Mouse (Mus musculus) midbrain, embryonic 11.5 days (tissue): ENCODE data around the gene Hyal1. TPM values are rescaled to one million over a fixed set of nuclear protein-coding genes. Genes with fewer than 3 reads are reported as not detected.
A peak's percentile ranks its signal among the peaks of the same experiment; 100 is the strongest.

Source experiments
- ATAC-seq: fragments of 200-750 bp; cut with Nextera tagmentation; 2 replicates; pipeline ENCODE4 v1.8.0; 2017; ENCODE audit warnings: moderate TSS enrichment, moderate library complexity; ENCODE audit not compliant: low FRiP score
- DNase-seq: peaks from one replicate; pipeline ENCODE4 v3.0.0; 2015; ENCODE audit warnings: low spot score; ENCODE audit errors: missing footprints
- H3K27ac ChIP-seq: fragments of 300-500 bp; sonication (generic); 2 replicates; pipeline ENCODE4 v1.5.1; 2014; ENCODE audit warnings: low read depth, low read length
- H3K27me3 ChIP-seq: fragments of 300-500 bp; sonication (generic); 2 replicates; pipeline ENCODE4 v1.6.1; 2014; ENCODE audit warnings: mild to moderate bottlenecking, low read length, moderate library complexity, mixed read lengths; ENCODE audit not compliant: control insufficient read depth, insufficient read depth
- H3K36me3 ChIP-seq: fragments of 300-500 bp; sonication (generic); 2 replicates; pipeline ENCODE4 v1.6.1; 2014; ENCODE audit warnings: mild to moderate bottlenecking, low read length, moderate library complexity, mixed read lengths; ENCODE audit not compliant: control insufficient read depth, insufficient read depth
- H3K4me1 ChIP-seq: fragments of 300-500 bp; sonication (generic); 2 replicates; pipeline ENCODE4 v1.6.1; 2014; ENCODE audit warnings: low read length; ENCODE audit not compliant: control insufficient read depth, insufficient read depth
- H3K4me2 ChIP-seq: fragments of 300-500 bp; sonication (generic); 2 replicates; pipeline ENCODE4 v1.6.1; 2014; ENCODE audit warnings: mild to moderate bottlenecking, moderate library complexity
- H3K4me3 ChIP-seq: fragments of 300-500 bp; sonication (generic); 2 replicates; pipeline ENCODE4 v1.5.1; 2014; ENCODE audit warnings: low read depth, low read length
- H3K9ac ChIP-seq: fragments of 300-500 bp; sonication (generic); 2 replicates; pipeline ENCODE4 v1.6.1; 2014; ENCODE audit warnings: low read length
- H3K9me3 ChIP-seq: fragments of 300-500 bp; sonication (generic); 2 replicates; pipeline ENCODE4 v1.6.1; 2016; ENCODE audit warnings: low read length; ENCODE audit not compliant: control insufficient read depth
- WGBS: fragments of 180-500 bp; shearing (Covaris S2); extraction: QIAGEN DNeasy Blood & Tissue Kit; methylation state at CpG from one replicate; pipeline ENCODE4 v1.1.7; 2014; 5-methylcytosine and 5-hydroxymethylcytosine counted together
- polyA plus RNA-seq: library from polyadenylated mRNA; unstranded; fragments of >200 nt; fragmentation: Nextera tagmentation; extraction: Ambion mirVana; gene quantifications from 2 replicates; pipeline ENCODE4 v1.2.1, GENCODE M21; 2014

The Hyal1 gene
- polyA plus RNA-seq, 1 experiment from 2014 or later: 4.8 TPM

- Histone ChIP-seq H3K9me3 (no peaks in the 10 kb centered on the region), H3K27me3 (peaks cover 26% of the 10 kb centered on the region), H3K4me3 (no peak overlapping the region), H3K27ac (no peak overlapping the region), H3K4me1 (peaks cover 25% of the 10 kb centered on the region), H3K36me3 (peaks cover 9% of the 10 kb centered on the region), H3K4me2 (no peak overlapping the region), H3K9ac (no peak overlapping the region)
- ATAC-seq (no peak), DNase-seq (no peak)
- WGBS: 82% methylated on average over 5 of the region's 5 CpGs
Observed at GRCm38 (mm10) chr9:107547957-107548356, 28.8 kb upstream of the Hyal1 start.

DNA sequence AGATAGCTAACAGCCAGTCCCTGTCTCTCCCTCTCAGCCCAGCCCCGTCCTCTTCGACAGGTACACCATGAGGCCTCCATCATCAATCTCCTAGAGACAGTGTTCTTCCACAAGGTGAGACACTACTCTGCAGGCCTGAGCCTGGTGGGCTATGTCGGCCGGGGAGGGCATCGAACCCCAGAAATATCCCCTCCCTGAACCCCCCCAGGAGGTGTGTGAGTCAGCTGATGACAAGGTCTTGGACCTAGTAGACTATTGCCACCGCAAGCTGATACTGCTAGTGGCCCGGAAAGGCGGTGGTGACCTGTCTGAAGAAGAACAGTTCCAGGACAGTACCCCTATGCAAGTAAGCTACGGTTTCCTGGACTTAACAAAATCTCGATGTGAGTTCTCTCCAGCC lies 27.9 kb upstream of the Hyal1 start:
- Histone ChIP-seq H3K9ac (no peak overlapping the region), H3K27me3 (peaks cover 28% of the 10 kb centered on the region), H3K4me1 (peaks cover 31% of the 10 kb centered on the region), H3K36me3 (peaks cover 9% of the 10 kb centered on the region), H3K27ac (no peak overlapping the region), H3K4me3 (no peak overlapping the region), H3K9me3 (no peaks in the 10 kb centered on the region), H3K4me2 (no peak overlapping the region)
- 92% methylated on average over 9 of the region's 10 CpGs for WGBS
- ATAC-seq: no peak
- DNase-seq: no peak

- DNase-seq: no peak
- Histone ChIP-seq H3K9ac (no peak overlapping the region), H3K4me3 (no peak overlapping the region), H3K36me3 (peaks cover 4% of the 10 kb centered on the region; the same call in 1 of the 2 replicates), H3K9me3 (no peaks in the 10 kb centered on the region), H3K4me2 (no peak overlapping the region), H3K4me1 (peaks cover 32% of the 10 kb centered on the region), H3K27me3 (peaks cover 28% of the 10 kb centered on the region), H3K27ac (no peak overlapping the region)
- ATAC-seq: no peak
- 87% methylated on average over 20 of the region's 20 CpGs for WGBS
Observed at GRCm38 (mm10) chr9:107549297-107550074, 27.2 kb upstream of the Hyal1 start.

GRCm38 (mm10) chr9:107550491-107551116 lies 26.1 kb upstream of the Hyal1 start:
- Histone ChIP-seq H3K27me3 (peaks cover 28% of the 10 kb centered on the region), H3K27ac (no peak overlapping the region), H3K9ac (no peak overlapping the region), H3K9me3 (no peaks in the 10 kb centered on the region), H3K4me2 (peak overlapping the region; percentile 70), H3K36me3 (no peaks in the 10 kb centered on the region), H3K4me3 (peak overlapping the region; percentile 34; the same call in 1 of the 2 replicates), H3K4me1 (peaks cover 34% of the 10 kb centered on the region)
- ATAC-seq (no peak), DNase-seq (peak; percentile 91)
- 25% methylated on average over 23 of the region's 23 CpGs for WGBS

DNA sequence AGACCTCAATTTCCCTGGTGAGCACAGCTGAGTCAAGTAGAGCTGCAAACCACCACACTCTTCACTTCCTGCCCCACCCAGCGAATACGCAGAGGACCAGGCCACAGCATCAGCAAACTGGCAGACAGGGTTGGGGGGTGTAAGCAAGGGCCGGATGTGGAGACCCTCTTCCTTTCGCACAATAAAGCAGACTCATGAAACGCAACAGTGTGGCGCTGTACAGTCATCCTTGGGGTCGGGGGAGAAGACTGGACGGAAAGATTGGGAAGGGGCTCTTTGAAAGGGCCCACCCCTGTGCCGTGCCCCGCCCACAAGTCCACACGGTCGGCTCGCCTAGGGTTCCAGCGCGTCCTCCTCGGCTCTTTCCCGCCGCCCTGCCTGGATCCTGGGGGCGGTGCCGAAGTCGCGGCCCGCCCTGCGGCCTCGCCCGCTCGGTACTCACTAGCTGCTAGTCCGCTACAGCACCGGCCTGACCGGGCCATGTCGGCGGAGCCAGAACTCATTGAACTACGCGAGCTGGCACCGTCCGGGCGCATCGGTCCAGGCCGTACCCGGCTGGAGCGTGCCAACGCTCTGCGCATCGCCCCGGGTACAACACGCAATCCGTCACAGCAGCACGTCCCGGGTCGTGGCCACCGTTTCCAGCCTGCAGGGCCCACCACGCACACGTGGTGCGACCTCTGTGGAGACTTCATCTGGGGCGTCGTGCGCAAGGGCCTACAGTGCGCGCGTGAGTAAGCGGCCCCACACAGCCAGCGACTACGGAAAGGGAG lies 25.4 kb upstream of the Hyal1 start, which contains the start of gene Rassf1:
Rassf1 (plus strand) TSS at position 439 of the 773 bp plus-strand sequence.
- peaks cover 41% of the 10 kb centered on the region for H3K4me1 ChIP-seq
- under 1% methylated on average over 63 of the region's 63 CpGs for WGBS
- H3K27me3 ChIP-seq: peaks cover 28% of the 10 kb centered on the region
- no peak within 1 kb of the TSS for H3K27ac ChIP-seq
- H3K4me3 ChIP-seq: peak within 1 kb of the TSS; percentile 34
- H3K9ac ChIP-seq: peak within 1 kb of the TSS; percentile 59
- no peaks in the 10 kb centered on the region for H3K9me3 ChIP-seq
- peak within 1 kb of the TSS; percentile 70 for H3K4me2 ChIP-seq
- ATAC-seq: no peak
- DNase-seq: peak; percentile 94
- H3K36me3 ChIP-seq: no peaks in the 10 kb centered on the region

DNA sequence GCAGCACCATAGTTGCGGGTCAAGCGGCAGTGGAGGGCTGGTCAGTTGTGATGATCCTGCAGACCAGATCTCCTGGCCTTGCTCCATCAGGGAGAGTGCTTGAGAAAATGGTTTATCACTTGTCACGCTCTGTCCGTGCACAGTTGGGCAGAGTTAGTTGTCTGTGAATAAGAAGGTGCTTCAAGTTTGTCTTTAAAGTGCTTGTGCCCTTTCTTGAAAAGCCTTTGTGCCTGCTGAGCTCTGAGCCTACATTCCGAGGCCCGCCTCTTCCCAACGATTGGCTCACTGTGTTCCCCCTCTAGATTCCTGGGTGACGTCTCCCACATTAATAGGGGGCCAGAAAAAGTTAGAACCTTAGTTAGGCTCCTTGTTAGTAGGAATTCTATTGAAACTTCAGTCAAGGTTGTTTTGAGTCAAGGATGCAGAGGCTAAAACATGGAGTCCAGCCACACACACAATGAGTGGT lies 24.8 kb upstream of the Hyal1 start:
- ATAC-seq (no peak), DNase-seq (no peak)
- Histone ChIP-seq H3K36me3 (no peaks in the 10 kb centered on the region), H3K27me3 (peaks cover 28% of the 10 kb centered on the region), H3K9ac (peak overlapping the region; percentile 59), H3K4me1 (peaks cover 35% of the 10 kb centered on the region), H3K4me3 (peak overlapping the region; percentile 34), H3K27ac (no peak overlapping the region), H3K9me3 (no peaks in the 10 kb centered on the region), H3K4me2 (peak overlapping the region; percentile 70)
- 3% methylated on average over 8 of the region's 8 CpGs for WGBS

GRCm38 (mm10) chr9:107552690-107553393 lies 23.9 kb upstream of the Hyal1 start:
- Histone ChIP-seq H3K36me3 (no peaks in the 10 kb centered on the region), H3K9ac (no peak overlapping the region), H3K4me2 (no peak overlapping the region), H3K27ac (no peak overlapping the region), H3K9me3 (no peaks in the 10 kb centered on the region), H3K4me1 (peaks cover 27% of the 10 kb centered on the region), H3K4me3 (no peak overlapping the region), H3K27me3 (peaks cover 28% of the 10 kb centered on the region)
- no peak for DNase-seq
- ATAC-seq: no peak
- WGBS: 81% methylated on average over 5 of the region's 5 CpGs

- Histone ChIP-seq H3K27ac (peak overlapping the region; percentile 51; the same call in 1 of the 2 replicates), H3K4me1 (peaks cover 27% of the 10 kb centered on the region), H3K27me3 (peaks cover 28% of the 10 kb centered on the region), H3K36me3 (peaks cover 3% of the 10 kb centered on the region; the same call in 1 of the 2 replicates), H3K4me3 (peak overlapping the region; percentile 61), H3K4me2 (peak overlapping the region; percentile 93), H3K9ac (peak overlapping the region; percentile 68), H3K9me3 (no peaks in the 10 kb centered on the region)
- DNase-seq (no peak), ATAC-seq (peak; percentile 75)
- 7% methylated on average over 37 of the region's 37 CpGs for WGBS
Observed at GRCm38 (mm10) chr9:107553541-107554318, 23.0 kb upstream of the Hyal1 start.
